Mouse (Mus musculus) lung, postnatal 0 days (tissue): ENCODE measurements around the gene Ugt1a8.

ENCODE experiments used
- CTCF ChIP-seq: IDR thresholded peaks from 2 replicates; pipeline ENCODE4 v1.5.1; 2016; ENCODE audit warnings: antibody characterized with exemption, mild to moderate bottlenecking
- EP300 ChIP-seq: IDR thresholded peaks from 2 replicates; pipeline ENCODE4 v1.6.1; 2016; ENCODE audit warnings: antibody characterized with exemption, mild to moderate bottlenecking, control low read depth

DNA sequence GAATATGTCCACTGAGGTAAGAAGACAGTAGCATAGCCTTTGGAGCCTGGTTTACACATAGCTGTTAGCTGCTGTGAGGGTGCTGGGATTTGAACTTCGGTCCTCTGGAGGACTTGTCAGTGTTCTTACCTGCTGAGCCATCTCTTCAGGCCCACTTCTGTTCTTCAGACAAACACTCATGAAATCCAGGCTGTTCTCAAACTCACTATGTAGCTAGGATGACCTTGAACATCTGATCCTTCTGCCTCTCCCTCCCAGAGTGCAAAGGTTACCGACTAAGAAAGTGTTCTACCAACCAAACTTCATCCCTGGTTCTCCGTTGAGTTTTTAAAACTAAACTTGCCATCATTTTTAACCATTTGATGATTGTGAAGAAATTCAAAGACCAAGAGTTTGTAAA is 49.7 kb downstream of the Ugt1a8 start:
- TF ChIP-seq CTCF (no peak), EP300 (no peak)
